Mouse (Mus musculus) olfactory bulb, adult 2 months (tissue): ENCODE data around the gene Hs3st3a1.

Experiments used
- CTCF ChIP-seq: fragments of 200-500 bp; IDR thresholded peaks from 2 replicates; pipeline ENCODE4 v1.5.1; 2012; ENCODE audit warnings: low read depth, mild to moderate bottlenecking, low read length, moderate library complexity; ENCODE audit not compliant: insufficient read depth
- POLR2A ChIP-seq: fragments of 200-500 bp; IDR thresholded peaks from 2 replicates; pipeline ENCODE4 v1.6.1; 2012; ENCODE audit warnings: mild to moderate bottlenecking, low read depth, low read length, moderate library complexity; ENCODE audit not compliant: insufficient read depth

- TF ChIP-seq CTCF (no peak), POLR2A (no peak)
These were observed 70.8 kb downstream of the Hs3st3a1 start for GRCm38 (mm10) chr11:64505924-64506323.
